Mouse (Mus musculus) left cerebral cortex, adult 8-10 months (tissue): ENCODE measurements around the gene Ppp1r17. TPM values are rescaled to one million over a fixed set of nuclear protein-coding genes. Genes with fewer than 3 reads are reported as not detected.

Source experiments
- DNase-seq, 2 experiments: peaks; one replicate each; pipeline ENCODE4 v3.0.0; 2022; ENCODE audit warnings: low spot score in 2 of 2
- total RNA-seq, 4 experiments: library from RNA; stranded (reverse); gene quantifications; 2 replicates each; pipeline ENCODE4 v1.2.4; 2022

Gene Ppp1r17
- total RNA-seq, result under 1 TPM in 3 of 4 experiments, not detected in 1; 0.18 to 0.21 (median 0.20) TPM

DNA sequence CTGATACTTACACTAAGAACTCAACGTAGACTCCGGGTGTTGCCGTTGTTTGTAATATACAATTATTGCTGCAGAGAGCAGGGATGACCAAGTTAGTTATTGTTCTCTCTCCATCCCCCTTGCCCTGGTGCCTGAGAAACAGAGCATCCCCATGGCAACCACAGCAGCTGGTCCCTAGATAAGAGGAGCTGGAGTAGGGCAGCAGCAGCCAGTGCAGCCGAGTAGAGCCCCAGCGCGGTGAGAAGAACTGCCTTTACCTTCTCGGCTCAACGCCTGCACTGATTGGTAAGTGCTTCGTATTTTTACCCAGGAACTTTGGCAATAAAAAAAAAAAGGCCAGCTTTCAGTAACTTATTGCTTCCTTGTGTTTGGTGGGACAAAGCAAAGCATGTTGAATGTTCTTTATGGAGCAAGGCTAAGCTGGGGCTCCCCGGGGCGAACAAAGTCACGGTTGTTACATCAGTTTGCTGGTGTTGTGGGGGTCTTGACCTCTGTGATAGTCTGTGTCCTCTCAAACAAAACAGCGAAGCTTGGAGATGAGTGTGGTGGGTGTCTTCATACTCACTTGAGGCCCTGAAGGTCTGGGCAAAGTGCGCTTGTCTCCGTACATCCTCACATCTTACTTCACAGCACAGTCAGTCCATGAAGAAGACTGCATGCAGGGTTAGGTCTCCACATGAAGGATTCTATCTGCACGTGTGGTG, at the start of gene Ppp1r17:
Ppp1r17 (plus strand) TSS at position 207 of the 704 bp plus-strand sequence.
- no peak for DNase-seq

DNA sequence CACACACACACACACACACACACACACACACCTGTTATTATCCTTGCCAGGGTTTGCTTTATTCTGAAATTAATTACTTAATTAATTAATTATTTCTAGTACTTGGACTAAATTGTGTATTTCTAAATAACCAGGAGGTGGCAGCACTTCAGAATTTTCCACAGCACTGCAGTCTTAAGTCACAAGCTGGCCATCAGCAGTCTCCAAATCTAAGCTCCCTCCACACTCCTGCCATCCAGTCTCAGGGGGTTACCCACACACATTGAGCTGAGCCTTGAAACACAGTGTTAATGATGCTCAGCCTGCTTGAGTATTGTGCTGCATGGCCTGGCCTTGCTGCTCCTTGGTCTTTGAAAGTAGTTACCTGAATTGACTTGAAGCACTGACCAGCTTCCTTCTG, 44.3 kb upstream of the Ppp1r17 start:
- peak in 1 of 2 experiments; percentile 7 for DNase-seq

DNA sequence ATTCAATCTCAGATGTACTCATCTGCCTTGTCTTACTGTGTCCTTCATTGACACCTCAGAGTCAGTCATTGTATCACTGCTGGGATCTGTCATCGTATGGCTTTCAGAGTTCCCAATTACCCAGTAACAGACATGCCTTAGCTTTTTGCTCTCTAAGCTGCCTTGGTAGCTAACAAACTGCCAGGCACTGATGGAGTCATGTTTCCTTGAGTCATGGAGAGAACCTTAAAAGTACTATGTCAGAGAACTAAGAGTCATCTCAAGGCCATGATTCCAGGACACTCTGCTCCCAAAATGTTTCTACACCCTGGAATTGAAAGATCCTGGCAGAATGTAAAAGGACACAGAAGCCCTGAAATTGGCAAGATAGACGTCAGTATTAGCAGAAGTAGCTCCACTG, 37.5 kb upstream of the Ppp1r17 start:
- DNase-seq, result no peak

DNA sequence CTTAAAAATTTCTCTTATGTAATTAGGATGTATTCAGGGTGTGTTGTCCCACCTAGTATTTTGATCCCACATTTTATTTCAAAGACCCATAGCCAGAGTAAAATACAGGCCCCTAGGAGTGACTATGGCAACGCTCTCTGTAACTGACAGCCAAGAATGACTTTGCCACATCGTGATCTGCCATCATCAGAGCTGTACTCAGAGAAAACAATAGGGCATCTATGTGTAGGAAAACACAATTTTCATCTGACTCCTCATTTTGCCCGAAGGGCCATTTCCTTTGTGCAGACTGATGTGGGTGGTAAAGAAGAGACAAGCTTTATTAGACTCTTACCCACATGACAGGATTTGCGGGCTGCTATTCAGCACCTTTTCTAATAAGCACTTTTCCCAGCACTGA, 8.6 kb upstream of the Ppp1r17 start:
- no peak for DNase-seq

DNA sequence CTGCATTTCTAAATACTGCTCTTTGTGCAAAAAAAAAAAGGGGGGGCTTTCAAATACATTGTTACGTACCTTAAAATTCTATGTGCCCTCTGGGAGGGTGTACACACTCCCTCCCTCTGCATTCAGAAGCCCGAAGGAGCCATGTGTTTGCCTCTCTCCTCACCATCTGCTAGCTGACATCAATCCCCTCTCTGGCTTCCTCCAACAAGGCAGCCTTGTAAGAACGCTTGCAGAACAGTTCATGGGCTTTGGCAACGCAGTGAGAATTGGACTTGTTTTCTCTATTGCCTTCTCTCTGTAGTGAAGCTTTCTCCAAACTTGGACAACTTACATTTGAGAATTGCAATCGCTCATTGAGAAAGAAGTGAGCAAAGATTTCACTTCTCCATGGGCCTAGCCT, 4.9 kb upstream of the Ppp1r17 start:
- DNase-seq, result no peak

DNA sequence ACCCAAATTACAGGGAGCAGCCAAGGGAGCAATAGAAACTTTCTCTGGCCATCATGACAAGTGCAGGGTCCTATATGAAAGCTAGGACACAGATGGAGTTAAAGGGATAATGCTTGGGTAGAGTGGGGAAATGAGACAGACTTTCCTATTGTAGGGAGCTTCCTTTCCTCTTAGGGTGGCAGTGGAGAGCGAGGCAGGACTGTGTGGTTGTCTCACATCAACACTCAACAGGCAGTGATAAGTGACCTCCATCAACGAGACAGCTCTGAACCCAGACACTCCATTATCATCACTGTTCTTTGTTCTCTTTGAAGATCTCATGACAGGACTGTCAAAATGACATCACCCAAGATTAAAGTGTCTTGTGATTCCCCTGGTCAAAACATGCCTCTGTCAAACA, 2.3 kb downstream of the Ppp1r17 start:
- no peak for DNase-seq

DNA sequence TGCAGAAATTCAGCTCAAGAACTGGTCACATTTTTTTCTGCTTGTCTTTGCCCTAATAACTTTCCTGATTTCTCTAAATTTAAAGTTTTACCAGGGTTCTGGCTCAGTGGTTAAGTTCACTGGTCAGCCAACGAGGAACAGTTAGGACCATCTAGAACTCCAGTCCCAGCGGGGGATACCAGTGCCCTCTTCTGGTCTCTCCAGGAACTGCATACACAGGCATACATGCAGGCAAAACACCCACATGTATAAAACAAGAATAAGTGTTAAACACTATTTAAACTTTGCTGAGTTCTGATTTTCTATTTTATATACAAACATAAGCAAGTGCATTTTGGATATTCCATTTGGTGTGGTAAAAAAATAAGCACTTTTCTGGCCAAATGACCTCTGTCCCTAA, 8.2 kb downstream of the Ppp1r17 start:
- DNase-seq, result no peak

DNA sequence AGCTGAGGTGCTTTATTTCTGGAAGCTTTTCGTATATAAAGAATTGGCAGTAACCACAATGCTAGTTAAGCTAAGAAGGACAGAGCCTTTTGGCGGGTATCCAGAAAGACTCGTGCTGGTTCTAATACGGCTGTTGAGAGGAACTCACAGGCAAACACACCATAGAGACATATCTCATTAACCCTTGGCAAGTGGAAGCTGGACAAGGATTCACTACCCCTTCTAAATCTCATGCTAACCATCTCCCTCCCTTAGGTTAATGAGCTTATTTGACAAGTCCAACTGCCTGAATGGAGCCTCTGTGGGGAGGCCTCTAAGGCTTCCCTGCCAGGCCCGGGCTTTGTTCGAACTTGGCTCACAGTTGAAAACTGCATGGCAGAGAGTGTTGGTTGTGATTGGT, 10.0 kb downstream of the Ppp1r17 start:
- DNase-seq, result no peak

DNA sequence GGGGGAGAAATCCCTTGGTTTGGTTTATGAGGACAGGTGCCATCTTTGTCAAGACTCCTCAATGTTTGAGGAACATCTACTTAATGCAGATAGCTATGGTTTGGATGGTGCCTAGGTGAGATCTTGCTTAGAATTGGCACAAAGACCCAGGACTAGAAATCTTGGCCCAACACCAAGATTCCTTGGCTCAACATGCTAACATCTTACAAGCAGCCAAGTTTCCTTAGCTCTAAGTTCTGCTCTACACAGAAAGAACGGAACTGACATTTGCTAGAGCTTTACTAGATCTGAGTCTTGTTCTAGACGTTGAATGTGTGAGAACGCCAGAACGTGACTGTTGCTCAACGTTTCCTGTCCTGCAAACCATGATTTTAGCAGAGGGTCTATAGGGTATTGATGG, 10.7 kb downstream of the Ppp1r17 start:
- no peak for DNase-seq

DNA sequence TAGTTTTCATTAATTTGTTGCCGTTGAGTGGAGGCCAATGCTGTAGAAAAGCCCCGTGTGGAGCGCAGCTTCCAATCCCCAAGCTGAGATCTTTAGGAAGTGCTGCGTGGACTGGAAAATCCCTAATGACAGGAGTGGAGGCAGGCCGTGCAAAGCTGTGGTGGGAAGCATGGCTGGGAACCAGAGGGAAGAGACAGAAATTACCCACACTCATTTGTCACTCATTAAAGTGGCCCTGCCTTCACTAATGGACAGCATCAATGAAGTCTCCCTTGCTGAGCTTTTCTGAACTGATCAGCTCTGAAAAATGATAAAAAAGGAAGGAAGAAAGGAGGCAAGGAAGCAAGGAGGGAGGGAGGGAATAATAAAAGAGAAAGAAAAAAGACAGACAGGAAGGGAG, 12.7 kb downstream of the Ppp1r17 start:
- DNase-seq, result no peak

DNA sequence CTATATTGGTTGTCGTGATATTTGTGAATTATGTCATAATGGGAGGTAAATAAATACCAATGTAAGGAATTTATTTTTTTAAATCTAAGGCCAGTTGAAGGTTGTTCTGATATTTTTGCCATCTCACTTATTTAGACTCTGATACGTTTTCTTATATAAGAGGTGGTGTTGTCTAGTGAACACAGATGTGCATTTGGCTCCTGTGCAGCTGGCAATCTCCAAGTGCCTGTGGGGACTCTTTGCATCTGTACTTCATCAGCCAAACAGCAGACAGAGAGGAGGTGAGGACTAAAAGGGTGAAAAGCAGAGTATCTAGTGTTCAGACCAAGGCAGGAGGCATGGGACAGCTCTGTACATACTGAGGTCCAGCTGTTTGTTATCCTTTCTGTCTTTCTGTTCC, 14.9 kb downstream of the Ppp1r17 start:
- DNase-seq, result no peak

DNA sequence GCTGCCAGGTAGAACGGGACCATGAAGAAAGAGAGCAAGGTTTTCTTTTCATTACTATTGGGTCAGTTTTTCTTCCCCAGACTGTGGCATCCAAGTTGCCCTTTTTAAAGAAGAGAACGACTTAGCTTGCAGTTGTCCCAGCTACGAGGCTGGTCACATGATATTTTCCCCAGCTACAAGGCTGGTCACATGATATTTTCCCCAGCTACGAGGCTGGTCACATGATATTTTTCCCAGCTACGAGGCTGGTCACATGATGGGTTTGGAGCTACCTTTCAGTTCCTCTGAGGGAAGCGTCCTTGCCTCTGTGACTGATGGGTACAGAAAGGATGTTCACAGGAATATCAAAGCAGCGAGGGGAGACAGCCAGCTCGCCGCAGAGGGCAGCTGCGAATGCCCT, 17.8 kb downstream of the Ppp1r17 start:
- DNase-seq, result no peak

DNA sequence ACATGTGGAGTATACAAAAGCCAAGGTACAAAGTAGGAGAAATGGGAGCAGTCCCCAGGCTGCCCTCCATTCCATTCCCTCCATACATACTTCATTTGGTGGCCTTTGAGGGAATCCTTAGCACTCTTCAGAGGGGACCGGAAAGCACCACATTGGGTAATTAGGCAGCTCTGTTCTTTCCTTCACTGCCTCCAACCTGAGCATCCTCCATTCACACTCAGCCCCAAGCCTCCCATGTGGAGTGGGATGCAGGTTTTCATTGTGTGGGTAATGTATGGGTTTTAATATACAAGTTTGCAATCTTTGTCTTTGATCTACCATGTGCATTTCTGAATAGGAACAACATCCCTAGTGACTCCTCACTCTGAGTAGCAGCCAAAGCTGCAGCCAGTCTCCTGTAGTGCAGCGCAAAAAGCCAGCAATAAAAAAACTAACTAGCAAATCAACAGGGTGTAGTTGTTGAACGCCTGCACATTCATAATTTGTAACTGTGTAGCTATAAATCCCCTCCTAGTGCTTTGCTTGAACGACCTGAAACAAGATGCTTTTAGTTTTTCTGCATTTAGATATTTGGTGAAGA, 22.3 kb downstream of the Ppp1r17 start:
- DNase-seq, result no peak

DNA sequence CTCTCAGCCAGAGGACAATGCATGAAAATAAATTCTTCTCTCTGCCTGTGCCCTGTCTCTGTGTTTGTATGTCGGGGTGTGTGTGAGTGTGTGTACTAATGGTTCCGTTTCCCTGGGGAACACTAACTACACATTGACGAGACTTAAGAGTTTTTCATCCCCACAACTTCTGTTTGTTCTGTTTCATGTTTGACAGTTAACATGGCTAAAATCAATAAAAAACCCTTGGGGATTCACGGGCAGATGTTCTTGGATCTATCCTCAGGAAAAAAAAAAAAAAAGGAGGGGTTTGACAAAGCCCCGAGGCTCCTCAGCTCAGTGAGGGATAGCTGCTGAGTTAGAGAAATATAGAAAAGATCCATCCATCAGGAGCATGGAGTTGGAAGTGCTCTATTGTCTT, 27.0 kb downstream of the Ppp1r17 start:
- no peak for DNase-seq

DNA sequence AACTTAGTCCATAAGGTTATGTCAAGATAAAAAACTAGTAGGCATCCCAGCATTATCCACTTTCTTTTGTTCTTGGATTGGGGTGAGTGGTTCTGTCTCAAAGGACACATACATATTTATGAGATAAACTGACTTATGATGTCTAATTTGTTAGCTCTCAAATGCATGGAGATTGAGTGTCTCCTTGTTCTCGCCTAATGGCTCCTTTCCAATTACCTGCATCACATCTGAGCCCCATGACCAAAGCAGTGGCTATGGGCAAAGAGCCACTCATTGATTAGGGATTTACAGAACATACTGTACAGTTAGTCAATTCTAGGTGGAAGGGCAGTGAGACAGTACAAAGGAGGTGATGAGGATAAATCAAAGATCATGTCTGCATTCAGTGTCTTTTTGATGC, 27.4 kb downstream of the Ppp1r17 start:
- DNase-seq, result no peak

DNA sequence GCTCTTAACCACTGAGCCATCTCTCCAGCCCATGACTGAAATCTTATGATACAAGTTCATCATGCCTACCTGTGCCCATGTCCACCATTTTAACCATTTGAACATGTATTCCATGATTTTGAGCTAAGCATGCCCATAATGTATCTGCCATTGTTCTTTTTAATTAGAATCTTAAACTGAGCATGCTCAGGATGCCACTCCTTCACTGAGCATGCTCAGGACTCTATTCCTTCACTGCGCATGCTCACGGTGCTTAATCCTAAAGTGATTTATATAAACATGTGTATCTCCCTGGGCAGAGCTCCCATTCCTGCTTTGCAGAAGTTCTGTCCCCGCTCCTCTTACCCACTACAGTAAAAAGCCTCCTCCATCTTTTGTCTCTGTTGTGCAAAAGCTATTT, 31.3 kb downstream of the Ppp1r17 start:
- DNase-seq, result no peak

DNA sequence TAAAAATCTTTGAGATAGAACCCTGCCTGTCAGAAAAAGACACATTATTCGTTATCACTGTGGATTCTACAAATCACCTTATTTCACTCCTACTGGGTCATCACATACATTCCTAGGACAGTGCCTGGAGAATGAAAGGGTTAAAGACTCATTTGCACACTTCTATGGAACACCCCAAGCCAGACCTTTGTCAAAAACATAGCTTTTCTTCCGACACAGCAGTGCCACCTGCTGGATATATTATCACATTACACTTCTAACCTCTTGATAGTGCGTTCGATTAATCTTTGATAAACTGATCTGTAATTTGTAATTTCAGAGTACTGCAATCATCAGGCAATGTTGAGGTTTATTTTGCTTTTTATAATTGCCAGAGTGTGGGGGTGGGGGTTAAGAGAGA, 31.8 kb downstream of the Ppp1r17 start:
- no peak for DNase-seq

DNA sequence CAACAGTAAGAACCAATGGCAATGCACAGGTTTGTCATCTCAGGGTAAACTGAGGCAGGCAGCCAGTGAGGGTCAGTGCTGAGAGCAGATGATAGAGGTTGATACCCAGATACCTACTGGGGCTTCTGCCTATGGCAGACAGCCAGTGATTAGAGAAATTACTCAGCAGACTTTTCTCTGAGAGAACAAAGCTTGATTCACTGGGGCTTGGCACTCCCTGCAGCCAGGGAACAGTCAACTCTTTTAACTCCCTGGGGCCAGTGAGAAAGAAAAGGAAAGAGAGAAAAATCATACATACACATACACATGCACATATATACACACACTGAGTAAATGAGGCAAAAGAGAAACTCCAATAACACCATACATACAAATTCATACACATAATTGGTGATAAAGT, 46.4 kb downstream of the Ppp1r17 start:
- no peak for DNase-seq

DNA sequence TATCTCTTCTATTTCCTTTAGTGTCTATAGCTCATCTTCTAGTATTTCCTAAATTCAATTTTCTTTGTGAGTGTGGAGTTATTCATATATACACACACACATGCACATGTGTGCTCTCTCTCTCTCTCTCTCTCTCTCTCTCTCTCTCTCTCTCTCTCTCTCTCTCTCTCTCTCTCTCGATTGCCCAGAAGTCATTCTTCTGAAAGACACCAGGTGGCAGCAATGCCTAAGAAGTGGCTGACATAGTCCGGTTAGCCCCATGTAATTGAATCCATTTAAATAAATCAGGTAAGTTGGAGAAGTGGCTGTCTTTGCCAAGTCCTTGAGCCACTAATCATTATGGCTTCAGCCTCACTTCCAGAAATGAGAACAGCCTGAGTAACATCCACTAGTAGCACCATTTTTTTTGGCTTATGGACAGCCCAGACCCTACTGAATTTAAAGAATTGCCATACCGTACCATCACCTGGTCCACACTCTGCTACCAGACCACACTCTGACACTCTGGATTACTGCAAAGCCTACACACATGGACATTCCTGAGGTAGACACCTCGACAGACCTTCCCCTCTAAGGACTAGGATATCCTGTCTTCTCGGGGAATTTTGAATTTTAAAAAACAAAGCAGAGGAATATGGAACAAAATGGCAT, 49.5 kb downstream of the Ppp1r17 start:
- DNase-seq, result peak in 1 of 2 experiments; percentile 6

DNA sequence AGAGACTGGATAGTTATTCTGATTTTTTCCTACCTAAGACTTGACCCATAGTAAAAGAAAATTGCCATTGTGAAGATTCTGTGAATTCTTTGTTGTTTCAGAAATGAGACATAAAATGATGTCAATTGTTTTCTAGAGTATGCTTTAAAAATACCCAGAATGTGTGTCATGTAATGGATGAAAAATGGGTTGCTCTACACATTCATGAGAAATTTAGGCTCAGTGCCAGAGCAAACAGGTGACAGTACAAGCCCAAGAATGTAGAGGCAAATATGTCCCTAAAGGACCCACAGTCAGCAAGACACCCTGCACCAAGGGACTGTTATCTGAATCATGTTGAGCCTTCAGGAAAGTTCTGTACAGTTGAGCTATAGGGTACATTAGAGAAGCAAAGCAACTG, 51.2 kb downstream of the Ppp1r17 start:
- no peak for DNase-seq

DNA sequence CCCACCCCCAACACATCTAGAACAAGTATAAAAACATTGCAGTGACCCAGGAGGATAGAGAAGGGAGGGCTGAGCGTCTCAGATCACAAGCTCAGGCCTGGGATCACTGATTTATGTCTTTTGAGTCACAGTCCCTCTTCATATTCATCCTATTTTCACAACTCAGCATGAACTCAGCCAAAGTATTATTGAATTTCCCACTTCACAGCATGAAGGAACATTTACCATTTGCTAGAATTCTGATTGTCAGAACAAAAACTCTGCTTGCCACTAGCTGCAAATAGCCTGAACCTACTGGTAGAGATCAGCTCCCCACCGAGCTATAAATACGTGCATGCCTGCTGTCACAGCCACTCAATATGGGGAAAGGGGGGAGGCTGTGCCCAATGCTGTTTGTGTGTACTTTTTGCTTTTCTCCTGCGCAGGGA, 59.1 kb downstream of the Ppp1r17 start:
- no peak for DNase-seq
